Mouse (Mus musculus): ENCODE measurements around the gene Olig3. TPM values are rescaled to one million over a fixed set of nuclear protein-coding genes. Genes with fewer than 3 reads are reported as not detected.

The Olig3 gene
- polyA plus RNA-seq, 1 experiment from 2014 or later: 11.1 TPM

DNA sequence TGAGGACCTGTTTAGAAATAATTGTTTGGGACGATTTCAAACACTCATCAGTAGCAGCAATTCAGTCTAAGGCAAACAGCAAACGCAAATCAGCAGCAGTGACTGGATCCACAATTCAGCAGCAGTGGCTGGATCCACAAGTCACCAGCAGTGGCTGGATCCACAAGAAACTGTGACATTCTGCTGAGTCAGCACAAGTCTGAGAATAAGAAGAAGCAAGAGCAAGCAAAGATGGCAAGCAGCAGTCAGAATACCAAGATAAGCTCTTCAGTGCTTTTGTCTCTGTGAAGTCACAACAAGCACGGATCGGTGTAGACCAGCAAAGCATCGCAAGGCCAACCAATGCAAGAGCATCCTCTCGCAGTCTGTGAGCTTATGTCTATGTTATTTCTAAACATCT lies 12.3 kb upstream of the Olig3 start:
- no peak for ATAC-seq (ENCODE audit: low FRiP score)

DNA sequence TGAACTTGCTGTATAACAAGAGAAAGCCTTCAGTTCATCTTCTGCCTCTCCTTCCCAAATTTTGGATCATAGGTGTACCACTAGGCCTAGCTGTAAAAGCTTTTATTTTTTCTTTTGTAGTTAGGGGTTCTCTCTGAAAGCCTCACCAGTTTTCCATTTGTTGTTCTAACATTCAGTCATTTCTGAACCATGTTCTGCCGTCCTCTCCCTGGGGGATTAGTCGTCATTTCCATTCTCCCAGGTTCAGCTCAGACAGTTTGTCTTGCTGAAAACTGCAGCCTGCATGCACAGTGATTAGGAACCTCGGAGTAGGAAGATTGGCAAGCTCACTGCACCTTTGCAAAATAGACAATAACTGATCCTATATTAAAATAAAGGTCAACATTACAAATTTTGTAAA lies 7.0 kb upstream of the Olig3 start:
- Histone ChIP-seq H3K27ac (no peak overlapping the region), H3K27me3 (ENCODE audit: control insufficient read depth, insufficient read depth, low read length) (peaks cover 81% of the 10 kb centered on the region), H3K4me2 (replicated peaks) (no peak overlapping the region), H3K36me3 (replicated peaks; ENCODE audit: control insufficient read depth, insufficient read depth) (no peaks in the 10 kb centered on the region), H3K4me1 (replicated peaks; ENCODE audit: control insufficient read depth, insufficient read depth, low read length) (no peaks in the 10 kb centered on the region), H3K9ac (no peak overlapping the region), H3K4me3 (replicated peaks; ENCODE audit: low read length) (no peak overlapping the region), H3K9me3 (ENCODE audit: control insufficient read depth, low read length) (no peaks in the 10 kb centered on the region)
- 36% methylated on average over 3 of the region's 3 CpGs for WGBS
- DNase-seq (ENCODE audit: low spot score) (no peak), ATAC-seq (ENCODE audit: low FRiP score) (no peak)

More for the DNA sequence above, 12.3 kb upstream of the Olig3 start:
- WGBS: 93% methylated on average over 6 of the region's 6 CpGs
- Histone ChIP-seq H3K36me3 (replicated peaks; ENCODE audit: control insufficient read depth, insufficient read depth) (no peaks in the 10 kb centered on the region), H3K4me1 (replicated peaks; ENCODE audit: control insufficient read depth, insufficient read depth, low read length) (no peaks in the 10 kb centered on the region), H3K4me2 (replicated peaks) (no peak overlapping the region), H3K4me3 (replicated peaks; ENCODE audit: low read length) (no peak overlapping the region), H3K27me3 (ENCODE audit: control insufficient read depth, insufficient read depth, low read length) (peaks cover 75% of the 10 kb centered on the region), H3K9ac (no peak overlapping the region), H3K27ac (no peak overlapping the region), H3K9me3 (ENCODE audit: control insufficient read depth, low read length) (no peaks in the 10 kb centered on the region)
- DNase-seq (ENCODE audit: low spot score): no peak

DNA sequence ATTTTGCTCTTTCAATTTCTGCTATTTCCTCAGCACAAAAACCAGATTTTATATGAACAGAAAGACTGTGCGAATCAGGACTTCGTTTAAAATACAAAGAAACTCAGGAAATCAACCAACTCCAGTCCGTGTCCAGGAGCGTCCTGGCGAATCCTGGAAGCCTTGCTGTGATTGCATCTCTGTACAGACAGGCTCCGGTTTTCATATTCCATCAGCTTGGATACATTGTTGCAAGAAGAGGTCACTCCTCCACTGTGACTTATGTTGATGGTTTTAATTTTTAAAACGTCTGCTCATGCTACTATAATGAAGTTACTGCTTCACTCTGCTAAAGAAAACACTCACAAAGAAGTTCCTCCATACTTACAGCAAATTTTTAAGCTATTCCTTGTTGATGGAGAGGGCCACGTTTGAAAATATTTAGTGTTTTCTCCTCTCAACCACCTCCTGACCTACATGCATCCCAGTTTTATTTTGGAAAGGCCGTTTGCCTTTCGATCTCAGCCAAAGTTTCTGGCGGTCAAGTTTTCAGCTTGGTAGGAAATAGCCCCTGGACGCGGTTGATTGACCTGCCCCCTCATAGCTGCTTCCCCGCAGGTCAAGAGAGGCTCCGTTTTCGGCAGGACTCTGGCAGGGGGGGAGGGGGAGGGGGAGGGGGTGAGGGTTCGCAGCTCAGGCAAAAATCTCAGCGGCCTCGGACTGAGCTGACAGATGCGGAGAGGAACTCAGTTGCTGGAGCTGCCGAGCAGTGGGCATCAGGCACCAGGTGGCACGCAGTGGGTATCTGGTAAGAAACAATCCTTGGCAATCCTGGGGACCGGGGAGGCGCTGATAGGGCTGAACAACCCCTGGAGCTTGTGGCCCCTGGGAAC lies 4.1 kb upstream of the Olig3 start:
- Histone ChIP-seq H3K4me3 (replicated peaks; ENCODE audit: low read length) (peak overlapping the region; percentile 8; the same call in 1 of the 2 replicates), H3K36me3 (replicated peaks; ENCODE audit: control insufficient read depth, insufficient read depth) (no peaks in the 10 kb centered on the region), H3K27me3 (ENCODE audit: control insufficient read depth, insufficient read depth, low read length) (peaks cover 97% of the 10 kb centered on the region), H3K4me1 (replicated peaks; ENCODE audit: control insufficient read depth, insufficient read depth, low read length) (no peaks in the 10 kb centered on the region; the same call in 1 of the 2 replicates), H3K9me3 (ENCODE audit: control insufficient read depth, low read length) (no peaks in the 10 kb centered on the region), H3K27ac (no peak overlapping the region), H3K4me2 (replicated peaks) (peak overlapping the region; percentile 29), H3K9ac (no peak overlapping the region)
- DNase-seq (ENCODE audit: low spot score): no peak
- ATAC-seq (ENCODE audit: low FRiP score): 0 out of 2 replicates have a peak, but pooled peaks have one; percentile 39
- 1% methylated on average over 24 of the region's 24 CpGs for WGBS

DNA sequence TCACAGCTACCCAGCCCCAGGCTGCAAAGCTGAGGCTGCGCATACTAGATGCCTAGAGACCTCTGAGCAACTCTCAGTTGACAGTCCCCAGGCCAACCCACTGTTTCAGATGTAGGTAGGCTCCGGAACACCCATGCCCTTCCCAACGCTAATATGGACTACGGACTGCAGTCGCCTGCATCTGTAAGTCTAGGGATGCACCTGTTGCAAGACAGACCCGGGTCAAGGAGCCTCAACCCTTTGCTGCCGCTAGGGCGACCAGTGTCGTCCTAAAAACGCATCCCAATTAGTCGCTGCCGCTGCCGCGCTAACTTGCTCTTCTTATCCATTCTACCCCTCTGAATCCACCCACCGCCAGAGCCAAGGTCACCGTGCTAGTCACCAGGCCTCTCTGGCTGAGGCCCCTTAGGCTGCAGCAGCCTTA lies 3.4 kb upstream of the Olig3 start:
- no peak; the same call in 1 of the 2 replicates for ATAC-seq (ENCODE audit: low FRiP score)
- WGBS: 2% methylated on average over 16 of the region's 16 CpGs

DNA sequence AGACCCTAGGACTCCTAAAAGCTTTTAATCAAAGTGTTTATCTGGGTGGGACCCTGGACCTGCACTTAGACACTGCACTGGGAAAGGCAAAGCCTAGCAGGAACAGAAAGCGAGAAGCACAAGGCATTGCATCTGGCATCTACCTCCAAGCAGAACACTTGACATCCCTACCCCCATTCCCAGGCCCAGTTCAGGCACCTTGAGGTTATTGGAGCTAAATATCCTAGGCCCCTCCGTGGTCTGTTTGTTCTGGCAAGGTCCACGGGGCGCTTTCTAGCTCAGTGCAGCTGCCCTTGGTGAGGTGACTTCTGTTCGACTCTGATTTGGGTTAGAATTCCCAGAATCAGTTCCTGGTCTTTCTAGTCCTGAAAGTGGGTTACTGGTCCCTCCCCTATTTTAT lies 2.7 kb upstream of the Olig3 start:
- no peaks in the 10 kb centered on the region; the same call in 1 of the 2 replicates for H3K4me1 ChIP-seq (replicated peaks; ENCODE audit: control insufficient read depth, insufficient read depth, low read length)
- ATAC-seq (ENCODE audit: low FRiP score) (no peak), DNase-seq (ENCODE audit: low spot score) (no peak)
- no peaks in the 10 kb centered on the region for H3K36me3 ChIP-seq (replicated peaks; ENCODE audit: control insufficient read depth, insufficient read depth)
- peaks cover 97% of the 10 kb centered on the region for H3K27me3 ChIP-seq (ENCODE audit: control insufficient read depth, insufficient read depth, low read length)
- H3K4me3 ChIP-seq (replicated peaks; ENCODE audit: low read length): no peak overlapping the region
- 9% methylated on average over 5 of the region's 5 CpGs for WGBS
- H3K27ac ChIP-seq: no peak overlapping the region
- no peak overlapping the region for H3K9ac ChIP-seq
- H3K9me3 ChIP-seq (ENCODE audit: control insufficient read depth, low read length): no peaks in the 10 kb centered on the region
- H3K4me2 ChIP-seq (replicated peaks): no peak overlapping the region

More for the DNA sequence above, 3.4 kb upstream of the Olig3 start:
- no peaks in the 10 kb centered on the region; the same call in 1 of the 2 replicates for H3K4me1 ChIP-seq (replicated peaks; ENCODE audit: control insufficient read depth, insufficient read depth, low read length)
- DNase-seq (ENCODE audit: low spot score): no peak
- H3K36me3 ChIP-seq (replicated peaks; ENCODE audit: control insufficient read depth, insufficient read depth): no peaks in the 10 kb centered on the region
- H3K9me3 ChIP-seq (ENCODE audit: control insufficient read depth, low read length): no peaks in the 10 kb centered on the region
- peaks cover 97% of the 10 kb centered on the region for H3K27me3 ChIP-seq (ENCODE audit: control insufficient read depth, insufficient read depth, low read length)
- no peak overlapping the region for H3K9ac ChIP-seq
- H3K27ac ChIP-seq: no peak overlapping the region
- peak overlapping the region; percentile 8; the same call in 1 of the 2 replicates for H3K4me3 ChIP-seq (replicated peaks; ENCODE audit: low read length)
- H3K4me2 ChIP-seq (replicated peaks): peak overlapping the region; percentile 29

DNA sequence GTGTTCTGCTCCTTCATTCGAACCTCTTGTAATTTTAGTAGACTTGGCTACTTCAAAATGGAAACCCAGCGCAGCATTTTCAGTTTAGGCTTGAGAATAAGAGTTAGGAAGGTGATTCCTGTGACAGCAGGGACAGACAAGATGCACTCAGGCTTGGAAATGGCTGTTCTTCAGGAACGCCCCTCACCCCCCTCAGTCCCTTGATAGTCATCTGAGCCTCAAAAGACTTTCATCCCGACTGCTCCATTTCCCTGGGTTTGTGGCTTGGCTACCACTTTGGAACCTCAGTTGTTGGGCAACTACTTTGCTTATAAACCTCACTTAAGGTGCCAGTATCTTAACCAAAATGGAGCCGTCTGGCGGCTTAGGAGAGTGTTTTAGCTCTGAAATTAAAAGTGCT lies 2.2 kb upstream of the Olig3 start:
- H3K27me3 ChIP-seq (ENCODE audit: control insufficient read depth, insufficient read depth, low read length): peaks cover 97% of the 10 kb centered on the region
- no peak for DNase-seq (ENCODE audit: low spot score)
- no peak overlapping the region for H3K4me3 ChIP-seq (replicated peaks; ENCODE audit: low read length)
- no peak for ATAC-seq (ENCODE audit: low FRiP score)
- H3K9me3 ChIP-seq (ENCODE audit: control insufficient read depth, low read length): no peaks in the 10 kb centered on the region
- no peak overlapping the region for H3K9ac ChIP-seq
- no peak overlapping the region for H3K4me2 ChIP-seq (replicated peaks)
- H3K27ac ChIP-seq: no peak overlapping the region
- H3K4me1 ChIP-seq (replicated peaks; ENCODE audit: control insufficient read depth, insufficient read depth, low read length): no peaks in the 10 kb centered on the region; the same call in 1 of the 2 replicates
- WGBS: 3% methylated on average over 6 of the region's 6 CpGs
- no peaks in the 10 kb centered on the region for H3K36me3 ChIP-seq (replicated peaks; ENCODE audit: control insufficient read depth, insufficient read depth)

DNA sequence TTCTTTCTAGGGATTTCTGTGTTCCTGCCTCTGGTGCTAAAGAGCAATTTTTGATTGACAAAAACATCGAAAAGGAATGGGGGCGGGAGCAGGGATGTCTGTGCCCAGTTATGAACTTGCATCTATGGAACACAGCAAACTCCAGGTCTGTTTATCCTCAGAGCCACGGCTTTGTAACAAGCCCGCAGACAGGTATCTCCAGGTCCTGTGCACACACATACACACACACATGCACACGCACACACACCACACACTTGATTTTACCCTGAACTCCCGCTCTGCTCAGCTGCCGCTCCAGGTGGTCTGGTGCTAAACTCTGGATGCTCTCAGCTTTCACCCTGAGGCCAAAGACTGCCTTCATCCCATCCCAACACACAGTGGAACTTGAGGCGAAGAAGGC lies 1.3 kb upstream of the Olig3 start:
- ATAC-seq (ENCODE audit: low FRiP score): no peak
- no peak for DNase-seq (ENCODE audit: low spot score)
- H3K27me3 ChIP-seq (ENCODE audit: control insufficient read depth, insufficient read depth, low read length): peaks cover 97% of the 10 kb centered on the region
- 0 out of 2 replicates have a peak overlapping the region, but pooled peaks have one; percentile 15 for H3K4me2 ChIP-seq (replicated peaks)
- no peaks in the 10 kb centered on the region for H3K36me3 ChIP-seq (replicated peaks; ENCODE audit: control insufficient read depth, insufficient read depth)
- WGBS: 4% methylated on average over 8 of the region's 8 CpGs
- H3K4me1 ChIP-seq (replicated peaks; ENCODE audit: control insufficient read depth, insufficient read depth, low read length): no peaks in the 10 kb centered on the region; the same call in 1 of the 2 replicates
- H3K9ac ChIP-seq: no peak overlapping the region
- H3K27ac ChIP-seq: no peak overlapping the region
- no peaks in the 10 kb centered on the region for H3K9me3 ChIP-seq (ENCODE audit: control insufficient read depth, low read length)
- no peak overlapping the region; the same call in 1 of the 2 replicates for H3K4me3 ChIP-seq (replicated peaks; ENCODE audit: low read length)

DNA sequence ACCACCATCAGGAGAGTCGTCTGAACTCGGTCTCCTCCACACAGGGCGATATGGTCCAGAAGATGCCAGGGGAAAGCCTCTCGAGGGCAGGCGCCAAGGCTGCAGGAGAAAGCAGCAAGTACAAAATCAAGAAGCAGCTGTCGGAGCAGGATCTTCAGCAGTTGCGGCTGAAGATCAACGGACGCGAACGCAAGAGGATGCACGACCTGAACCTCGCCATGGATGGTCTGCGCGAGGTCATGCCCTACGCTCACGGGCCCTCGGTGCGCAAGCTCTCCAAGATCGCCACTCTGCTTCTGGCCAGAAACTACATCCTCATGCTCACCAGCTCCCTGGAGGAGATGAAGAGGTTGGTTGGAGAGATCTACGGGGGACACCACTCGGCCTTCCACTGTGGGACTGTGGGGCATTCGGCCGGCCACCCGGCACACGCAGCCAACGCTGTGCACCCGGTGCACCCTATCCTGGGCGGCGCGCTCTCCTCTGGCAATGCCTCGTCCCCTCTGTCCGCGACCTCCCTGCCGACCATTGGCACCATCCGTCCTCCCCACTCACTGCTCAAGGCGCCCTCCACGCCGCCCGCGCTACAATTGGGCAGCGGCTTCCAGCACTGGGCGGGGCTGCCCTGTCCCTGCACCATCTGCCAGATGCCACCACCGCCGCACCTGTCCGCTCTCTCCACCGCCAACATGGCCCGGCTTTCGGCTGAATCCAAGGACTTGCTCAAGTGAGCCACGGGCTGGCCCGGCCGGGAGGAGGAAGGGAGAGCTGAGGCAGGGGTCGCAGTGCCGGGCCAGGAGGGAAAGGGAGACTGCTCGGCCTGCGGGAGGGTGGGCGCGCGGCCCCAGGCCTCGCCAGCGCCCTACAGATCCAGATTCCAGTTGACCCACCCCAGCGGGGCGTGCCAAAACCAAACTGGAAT lies 648 bp downstream of the Olig3 start:
- ATAC-seq (ENCODE audit: low FRiP score) (peak; percentile 47), DNase-seq (ENCODE audit: low spot score) (no peak)
- Histone ChIP-seq H3K27me3 (ENCODE audit: control insufficient read depth, insufficient read depth, low read length) (peaks cover 100% of the 10 kb centered on the region), H3K4me1 (replicated peaks; ENCODE audit: control insufficient read depth, insufficient read depth, low read length) (no peaks in the 10 kb centered on the region; the same call in 1 of the 2 replicates), H3K4me3 (replicated peaks; ENCODE audit: low read length) (peak overlapping the region; percentile 30), H3K9ac (peak overlapping the region; percentile 43), H3K27ac (0 out of 2 replicates have a peak overlapping the region, but pooled peaks have one; percentile 32), H3K9me3 (ENCODE audit: control insufficient read depth, low read length) (no peaks in the 10 kb centered on the region), H3K36me3 (replicated peaks; ENCODE audit: control insufficient read depth, insufficient read depth) (no peaks in the 10 kb centered on the region), H3K4me2 (replicated peaks) (peak overlapping the region; percentile 49)
- under 1% methylated on average over 63 of the region's 63 CpGs for WGBS

DNA sequence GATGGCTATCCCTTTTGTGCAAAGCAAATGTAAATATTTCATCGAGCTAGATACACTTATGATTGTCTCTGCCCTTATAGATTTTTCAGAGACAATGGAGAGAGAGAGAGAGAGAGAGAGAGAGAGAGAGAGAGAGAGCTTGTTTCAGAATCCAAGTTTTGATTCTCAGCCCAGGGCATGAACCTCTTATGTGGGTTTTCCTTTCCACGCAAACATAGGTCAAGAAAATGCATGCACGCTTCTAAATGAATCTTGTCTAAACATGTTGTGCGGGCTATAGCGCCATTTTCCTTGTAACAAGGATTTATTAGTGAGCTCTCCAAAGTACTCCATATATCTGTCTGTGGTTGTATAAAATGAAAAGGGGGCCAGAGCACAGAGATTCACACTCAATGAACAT lies 1.5 kb downstream of the Olig3 start:
- Histone ChIP-seq H3K36me3 (replicated peaks; ENCODE audit: control insufficient read depth, insufficient read depth) (no peaks in the 10 kb centered on the region), H3K4me2 (replicated peaks) (peak overlapping the region; percentile 49; the same call in 1 of the 2 replicates), H3K9ac (peak overlapping the region; percentile 7; the same call in 1 of the 2 replicates), H3K4me3 (replicated peaks; ENCODE audit: low read length) (peak overlapping the region; percentile 30), H3K9me3 (ENCODE audit: control insufficient read depth, low read length) (no peaks in the 10 kb centered on the region), H3K27ac (no peak overlapping the region), H3K4me1 (replicated peaks; ENCODE audit: control insufficient read depth, insufficient read depth, low read length) (no peaks in the 10 kb centered on the region; the same call in 1 of the 2 replicates), H3K27me3 (ENCODE audit: control insufficient read depth, insufficient read depth, low read length) (peaks cover 100% of the 10 kb centered on the region)
- ATAC-seq (ENCODE audit: low FRiP score) (no peak), DNase-seq (ENCODE audit: low spot score) (no peak)
- 17% methylated on average over 5 of the region's 5 CpGs for WGBS
